Mouse (Mus musculus) monocyte, adult 2 months (primary cell): ENCODE measurements around the gene Mapk1.
A peak's percentile ranks its signal among the peaks of the same experiment; 100 is the strongest.
"Not testable (repeated sequence)": the region's sequence is repeated elsewhere in the genome, so short reads cannot be mapped to it uniquely, and the experiment has no call there.

Experiments used
- DNase-seq, 2 experiments: peaks; one replicate each; pipeline ENCODE4 v3.0.0; 2022; ENCODE audit warnings: low spot score in 2 of 2, low read depth in 1 of 2

The Mapk1 gene

GRCm38 (mm10) chr16:16983131-16983533 is at the start of gene Mapk1:
Gene Mapk1, plus strand, starts transcription at chr16:16983382.
- peak; percentile 80 to 89 for DNase-seq

GRCm38 (mm10) chr16:16939543-16939942 is 43.6 kb upstream of the Mapk1 start:
- no peak for DNase-seq

GRCm38 (mm10) chr16:16941078-16941477 is 42.1 kb upstream of the Mapk1 start:
- no peak for DNase-seq

- DNase-seq = no peak
These were observed 24.6 kb upstream of the Mapk1 start for GRCm38 (mm10) chr16:16958575-16958974.

GRCm38 (mm10) chr16:16959907-16960306 is 23.3 kb upstream of the Mapk1 start:
- no peak for DNase-seq

GRCm38 (mm10) chr16:16965149-16965548 is 18.0 kb upstream of the Mapk1 start:
- no peak for DNase-seq

GRCm38 (mm10) chr16:16966290-16966689 is 16.9 kb upstream of the Mapk1 start:
- DNase-seq = no peak

- no peak for DNase-seq
These were observed 5.1 kb upstream of the Mapk1 start for GRCm38 (mm10) chr16:16978061-16978460.

- no peak for DNase-seq
These were observed 4.4 kb upstream of the Mapk1 start for GRCm38 (mm10) chr16:16978765-16979164.

- DNase-seq = no peak
These were observed 546 bp upstream of the Mapk1 start for GRCm38 (mm10) chr16:16982636-16983035.

GRCm38 (mm10) chr16:16983534-16984422 is 596 bp downstream of the Mapk1 start:
- DNase-seq = peak; percentile 19 to 35

- DNase-seq = no peak
These were observed 1.3 kb downstream of the Mapk1 start for GRCm38 (mm10) chr16:16984423-16984941.

- DNase-seq = no peak
These were observed 4.1 kb downstream of the Mapk1 start for GRCm38 (mm10) chr16:16987248-16987647.

GRCm38 (mm10) chr16:16988842-16989241 is 5.7 kb downstream of the Mapk1 start:
- DNase-seq = no peak

GRCm38 (mm10) chr16:16990021-16990420 is 6.8 kb downstream of the Mapk1 start:
- DNase-seq = no peak

- no peak for DNase-seq
These were observed 11.4 kb downstream of the Mapk1 start for GRCm38 (mm10) chr16:16994426-16995052.

- DNase-seq = not testable (repeated sequence)
These were observed 13.0 kb downstream of the Mapk1 start for GRCm38 (mm10) chr16:16996121-16996729.

GRCm38 (mm10) chr16:17001109-17001508 is 17.9 kb downstream of the Mapk1 start:
- DNase-seq = peak in 1 of 2 experiments; percentile 18

GRCm38 (mm10) chr16:17007070-17007469 is 23.9 kb downstream of the Mapk1 start:
- no peak for DNase-seq

GRCm38 (mm10) chr16:17010036-17010435 is 26.9 kb downstream of the Mapk1 start:
- no peak for DNase-seq

- no peak for DNase-seq
These were observed 29.4 kb downstream of the Mapk1 start for GRCm38 (mm10) chr16:17012583-17012982.
